Mouse (Mus musculus) monocyte, adult 59 days (primary cell): ENCODE results near the gene Kcnt1. TPM values are rescaled to one million over a fixed set of nuclear protein-coding genes. Genes with fewer than 3 reads are reported as not detected.

Experiments used
- total RNA-seq, 2 experiments: library from RNA; stranded (reverse); gene quantifications; one replicate each; pipeline ENCODE4 v1.2.4; 2023

Gene Kcnt1
- not detected for total RNA-seq

DNA sequence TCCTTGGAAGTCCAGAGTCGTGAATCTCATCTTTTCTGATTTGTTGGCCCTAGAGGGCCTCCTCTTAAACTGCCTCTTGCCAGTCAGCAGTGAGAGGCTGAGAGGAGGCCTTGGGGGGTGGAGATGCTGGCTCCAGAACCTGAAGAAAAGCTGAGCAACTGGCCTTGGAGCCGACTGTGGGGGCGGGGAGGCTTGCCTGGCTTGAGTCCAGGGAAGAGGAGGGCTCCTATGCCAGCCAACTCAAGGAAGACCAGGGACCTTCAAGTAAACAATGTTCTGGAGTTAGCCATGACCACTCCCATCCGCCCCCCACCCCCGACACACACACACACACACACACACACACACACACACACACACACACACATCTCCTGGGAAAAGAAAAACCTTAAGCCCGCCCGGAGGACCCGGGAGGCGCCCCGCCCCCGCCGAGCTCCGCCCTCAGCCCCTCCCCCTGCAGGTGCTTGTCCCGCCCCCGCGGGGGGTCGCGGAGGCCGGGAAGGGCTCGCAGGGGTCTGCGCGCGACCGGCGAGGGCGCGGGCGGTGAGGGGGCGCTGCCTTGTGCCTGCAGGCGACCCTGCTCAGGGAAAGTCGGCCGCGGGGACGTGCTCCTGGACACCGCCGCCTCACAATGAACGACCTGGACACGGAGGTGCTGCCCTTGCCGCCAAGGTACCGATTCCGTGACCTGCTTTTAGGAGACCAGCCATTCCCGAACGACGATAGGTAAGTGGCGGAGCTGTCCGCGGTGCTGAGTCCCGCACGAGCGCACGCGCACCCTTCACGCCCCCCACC is at the start of gene Kcnt1:
TSS of gene Kcnt1 (plus strand) at position 398 of the 795 bp plus-strand sequence.

DNA sequence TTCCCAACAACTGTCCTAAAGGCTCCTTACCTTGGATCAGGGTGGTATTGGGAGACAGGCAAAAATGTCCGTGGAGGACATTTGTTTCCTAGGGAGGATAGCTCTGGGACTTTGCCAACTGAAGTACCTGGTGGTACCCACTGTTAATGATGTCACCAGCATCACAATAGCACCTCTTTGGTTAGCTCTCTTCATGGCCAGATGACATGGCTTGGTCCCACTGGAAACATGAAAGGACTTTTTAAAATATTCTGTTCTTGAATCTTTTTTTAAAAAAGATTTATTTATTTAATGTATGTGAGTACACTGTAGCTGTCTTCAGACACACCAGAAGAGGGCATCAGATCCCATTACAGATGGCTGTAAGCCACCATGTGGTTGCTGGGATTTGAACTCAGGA is 47.8 kb upstream of the Kcnt1 start, which contains the start of gene Glt6d1:
TSS of gene Glt6d1 (minus strand) at position 101 of the 400 bp plus-strand sequence.

DNA sequence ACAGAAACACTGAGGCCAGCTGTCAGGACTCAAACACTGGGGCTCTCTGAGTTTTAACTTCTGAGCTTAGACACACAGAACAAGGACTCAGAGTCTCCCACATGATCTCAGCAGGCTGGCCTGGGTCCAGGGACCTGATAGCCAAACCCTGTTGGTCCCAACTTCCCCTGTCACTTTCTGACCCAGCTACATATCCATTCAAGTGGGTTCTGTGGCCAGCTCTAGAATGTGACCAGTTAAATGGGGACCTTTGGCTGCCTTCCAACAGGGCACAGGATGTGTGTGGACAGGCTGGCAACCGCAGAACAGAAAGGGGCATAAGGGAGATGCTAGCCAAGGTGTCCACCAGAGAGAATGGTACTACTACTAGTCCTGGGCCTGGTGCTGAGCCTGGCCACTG is 40.7 kb upstream of the Kcnt1 start, which contains the start of gene Lcn9:
TSS of gene Lcn9 (plus strand) at position 348 of the 400 bp plus-strand sequence.

DNA sequence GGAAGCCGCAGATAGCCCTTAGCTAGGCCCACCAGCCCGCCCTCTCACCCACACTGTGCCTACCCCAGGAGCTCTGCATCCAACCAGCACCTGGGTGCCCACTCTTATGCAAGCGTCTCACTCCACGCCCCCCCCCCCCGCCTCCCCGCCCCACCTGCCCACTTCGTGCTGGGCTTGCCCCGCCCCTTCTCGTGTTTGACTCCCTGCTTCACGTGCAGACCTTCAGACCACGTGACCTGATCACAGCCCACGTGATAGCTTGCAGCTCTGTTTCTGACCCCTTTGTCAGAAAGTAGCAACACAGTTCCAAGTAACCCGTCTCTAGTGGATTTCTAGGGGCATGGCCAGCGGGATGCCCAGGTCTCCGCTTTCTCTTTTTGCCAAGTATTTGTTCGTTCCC is 16.3 kb upstream of the Kcnt1 start, which contains the start of gene Sohlh1:
TSS of gene Sohlh1 (minus strand) at position 23 of the 400 bp plus-strand sequence.

Other genes starting within 250 kb of the Kcnt1 start
- not detected for gene Ccdc183, start 246.1 kb upstream of the Kcnt1 start, total RNA-seq
- gene Tmem141, start 241.7 kb upstream of the Kcnt1 start, total RNA-seq: 10 to 100 TPM; 21.2 to 22.8 TPM
- gene Fcna, start 235.7 kb upstream of the Kcnt1 start, total RNA-seq: 100 to 1,000 TPM; 205 to 232 TPM
- not detected for gene Lcn8, start 210.6 kb upstream of the Kcnt1 start, total RNA-seq
- not detected for gene Lcn5, start 205.8 kb upstream of the Kcnt1 start, total RNA-seq
- not detected for gene Lcn6, start 186.9 kb upstream of the Kcnt1 start, total RNA-seq
- gene Lcn10, start 181.0 kb upstream of the Kcnt1 start, total RNA-seq: not detected
- not detected for gene Obp2a, start 163.7 kb upstream of the Kcnt1 start, total RNA-seq
- 10 to 100 TPM; 15.9 to 20.1 TPM for gene Bmyc, start 157.0 kb upstream of the Kcnt1 start, total RNA-seq
- gene Obp2b, start 126.7 kb upstream of the Kcnt1 start, total RNA-seq: not detected
- gene Lcn3, start 98.2 kb upstream of the Kcnt1 start, total RNA-seq: not detected
- gene Lcn11, start 86.7 kb upstream of the Kcnt1 start, total RNA-seq: not detected
- gene Gm13539, start 81.5 kb upstream of the Kcnt1 start, total RNA-seq: not detected
- not detected for gene Glt6d1, start 47.9 kb upstream of the Kcnt1 start, total RNA-seq
- gene Lcn9, start 40.6 kb upstream of the Kcnt1 start, total RNA-seq: not detected
- not detected for gene Sohlh1, start 16.5 kb upstream of the Kcnt1 start, total RNA-seq
- 10 to 100 TPM; 12.0 to 16.6 TPM for gene Camsap1, start 119.5 kb downstream of the Kcnt1 start, total RNA-seq
- 10 to 100 TPM; 18.8 to 23.9 TPM for gene Ubac1, start 158.0 kb downstream of the Kcnt1 start, total RNA-seq